Mouse (Mus musculus) T-cell, adult 2 months (primary cell): ENCODE measurements at regions not wholly inside any gene's neighbourhood (a gene's known extent, or its start where the extent isn't known, plus 50 kb on each side); places are given as distances from the start of the nearest gene placed in this dataset.

Experiments
- DNase-seq: peaks from one replicate; pipeline ENCODE4 v3.0.0; 2022; ENCODE audit warnings: low spot score

GRCm38 (mm10) chr13:37468304-37469178 lies 123.5 kb downstream of the Ly86 start:
- no peak for DNase-seq

DNA sequence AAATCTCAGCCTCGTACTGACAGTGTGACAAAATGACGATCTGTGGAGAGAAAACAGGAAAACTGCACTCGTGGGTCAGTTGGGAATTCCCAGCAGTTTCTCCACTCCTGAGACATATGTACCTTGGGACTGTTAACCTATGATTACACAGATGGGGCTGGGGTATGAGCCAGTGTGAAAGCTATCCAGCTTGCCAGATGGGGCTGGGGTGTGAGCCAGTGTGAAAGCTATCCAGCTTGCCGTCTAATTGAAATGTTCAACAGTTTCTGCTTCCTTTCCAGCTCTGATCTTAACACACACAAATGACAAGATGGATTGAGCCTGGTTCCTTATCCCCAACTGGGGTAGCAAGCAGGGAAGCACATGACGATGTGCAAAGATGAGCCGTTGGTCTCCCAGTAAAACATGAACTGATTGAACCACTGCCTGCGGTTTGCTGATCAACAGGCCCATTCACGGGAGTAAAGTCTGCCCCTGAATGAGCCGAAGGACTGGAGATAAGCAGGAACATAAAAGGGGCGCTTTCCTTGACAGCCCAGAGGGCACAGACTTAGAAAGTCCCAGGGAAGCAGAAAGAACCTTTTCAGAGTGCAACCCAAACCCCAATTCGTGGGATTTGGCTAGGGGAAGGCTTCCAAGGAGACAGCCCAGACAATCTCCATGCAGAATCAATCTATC lies 125.4 kb downstream of the Ly86 start:
- DNase-seq = no peak

GRCm38 (mm10) chr13:37473359-37473758 lies 128.4 kb downstream of the Ly86 start:
- DNase-seq = no peak

GRCm38 (mm10) chr13:37475804-37476203 lies 130.8 kb downstream of the Ly86 start:
- DNase-seq = no peak

- no peak for DNase-seq
These were observed 131.4 kb downstream of the Ly86 start for GRCm38 (mm10) chr13:37476256-37477053.

GRCm38 (mm10) chr13:37477342-37477741 lies 132.3 kb downstream of the Ly86 start:
- no peak for DNase-seq

GRCm38 (mm10) chr13:37477749-37478548 lies 132.9 kb downstream of the Ly86 start:
- no peak for DNase-seq

DNA sequence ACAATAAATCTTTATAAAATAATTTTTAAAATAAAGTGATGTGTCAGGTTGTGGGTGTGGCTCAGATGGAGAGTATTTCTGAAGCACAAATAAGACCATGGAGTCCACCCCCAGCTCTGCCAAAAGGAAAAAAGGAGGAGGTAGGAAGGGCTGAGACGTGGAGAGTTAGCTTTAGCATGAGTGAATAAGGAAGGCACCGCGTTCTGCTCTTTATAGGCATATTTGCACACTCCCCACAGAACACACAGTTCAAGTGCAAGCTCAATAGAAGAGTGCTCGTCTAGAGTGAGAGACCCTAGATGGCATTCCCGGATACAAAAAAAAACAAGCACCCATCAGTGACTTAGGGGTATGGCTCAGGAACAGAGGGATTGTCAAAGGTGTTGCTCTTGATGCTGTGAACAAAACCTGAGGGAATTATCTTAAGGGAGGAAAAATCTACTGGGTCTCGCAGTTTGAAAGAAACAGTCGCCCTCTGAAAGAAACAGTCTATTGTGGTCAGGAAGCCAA lies 134.2 kb downstream of the Ly86 start:
- DNase-seq = no peak

GRCm38 (mm10) chr13:37481514-37481913 lies 136.5 kb downstream of the Ly86 start:
- DNase-seq = no peak

DNA sequence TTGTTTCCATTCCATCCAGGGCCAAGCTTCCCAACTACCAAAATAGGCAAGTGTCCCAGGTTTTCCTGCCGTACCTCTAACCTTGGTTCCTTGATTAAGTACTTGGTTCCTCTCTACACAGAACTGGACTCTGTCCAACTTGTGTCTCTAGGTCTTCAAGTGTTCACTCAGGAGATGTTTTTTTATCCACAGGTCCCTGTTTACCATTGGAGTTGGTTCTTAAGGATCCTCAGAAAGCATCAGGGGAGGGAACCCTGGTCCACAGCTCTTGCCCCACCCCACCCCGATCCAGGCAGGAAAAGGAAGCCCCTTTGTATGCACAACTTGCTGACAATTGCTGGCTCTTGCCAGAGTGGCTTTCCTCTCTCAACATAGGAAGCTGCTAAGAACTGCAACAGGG lies 137.0 kb downstream of the Ly86 start:
- DNase-seq = no peak

- peak; percentile 21 for DNase-seq
These were observed 137.6 kb downstream of the Ly86 start for GRCm38 (mm10) chr13:37482589-37482988.

DNA sequence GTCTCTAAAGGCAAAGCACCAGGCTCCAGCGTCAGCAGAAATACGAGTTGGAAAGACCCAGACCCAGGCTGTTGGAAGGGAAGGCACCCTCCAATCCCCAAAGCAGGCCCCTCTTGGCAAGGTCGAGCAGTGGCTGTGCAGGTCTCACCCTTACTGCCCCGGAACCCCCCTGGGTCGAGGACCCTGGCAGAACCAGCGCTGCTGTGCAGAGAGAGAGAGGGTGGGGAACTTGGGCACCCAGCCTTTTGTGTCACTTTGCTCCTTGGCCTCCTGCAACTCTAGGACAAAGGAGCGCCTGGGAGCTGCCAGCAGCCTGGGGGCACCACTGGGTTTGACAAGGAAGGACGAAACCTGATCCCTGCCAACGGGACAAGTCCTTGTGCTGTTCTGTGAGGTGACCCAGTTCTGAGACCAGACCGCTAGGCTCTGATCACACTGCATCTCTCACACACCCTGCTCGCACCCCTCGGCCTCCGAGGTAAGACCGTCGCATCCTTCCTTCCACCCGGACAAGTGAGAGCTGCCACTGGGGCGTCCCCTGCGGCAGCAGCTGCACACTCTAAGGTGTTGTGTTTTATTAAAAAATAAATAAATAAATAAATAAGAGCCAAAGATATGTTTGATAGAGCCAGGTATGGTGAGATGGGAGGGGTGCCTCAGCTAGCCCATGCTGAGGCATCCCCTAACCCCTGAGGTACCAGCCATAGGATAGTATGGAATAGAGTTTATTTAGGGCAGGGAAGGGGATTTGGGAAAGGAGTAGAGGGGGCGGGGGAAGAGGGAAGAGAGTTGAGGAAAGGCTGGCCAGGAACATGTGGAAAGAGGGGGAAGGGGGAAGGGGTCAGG lies 138.2 kb downstream of the Ly86 start:
- DNase-seq = no peak

- no peak for DNase-seq
These were observed 139.6 kb downstream of the Ly86 start for GRCm38 (mm10) chr13:37484631-37485030.

- DNase-seq = no peak
These were observed 147.3 kb downstream of the Ly86 start for GRCm38 (mm10) chr13:37492115-37493001.

DNA sequence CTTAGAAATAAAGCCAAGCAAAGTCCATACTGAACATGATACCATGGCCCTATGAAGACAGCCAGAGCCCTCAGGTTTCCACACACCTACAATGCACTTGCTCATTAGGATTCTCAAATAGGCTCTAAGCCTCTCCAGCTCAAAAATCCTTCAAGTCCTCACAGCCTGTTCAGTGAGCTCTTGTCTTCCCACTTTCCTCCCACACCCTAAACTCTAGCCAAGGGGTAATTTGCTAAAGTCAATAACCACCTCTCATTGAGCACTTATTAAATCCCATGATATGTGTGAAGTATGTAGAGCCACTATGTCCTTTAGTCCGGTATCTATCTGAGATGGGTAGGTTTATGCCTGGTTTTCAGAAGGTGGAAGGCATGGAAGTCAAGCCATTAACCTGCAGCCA lies 148.3 kb downstream of the Ly86 start:
- DNase-seq = no peak

DNA sequence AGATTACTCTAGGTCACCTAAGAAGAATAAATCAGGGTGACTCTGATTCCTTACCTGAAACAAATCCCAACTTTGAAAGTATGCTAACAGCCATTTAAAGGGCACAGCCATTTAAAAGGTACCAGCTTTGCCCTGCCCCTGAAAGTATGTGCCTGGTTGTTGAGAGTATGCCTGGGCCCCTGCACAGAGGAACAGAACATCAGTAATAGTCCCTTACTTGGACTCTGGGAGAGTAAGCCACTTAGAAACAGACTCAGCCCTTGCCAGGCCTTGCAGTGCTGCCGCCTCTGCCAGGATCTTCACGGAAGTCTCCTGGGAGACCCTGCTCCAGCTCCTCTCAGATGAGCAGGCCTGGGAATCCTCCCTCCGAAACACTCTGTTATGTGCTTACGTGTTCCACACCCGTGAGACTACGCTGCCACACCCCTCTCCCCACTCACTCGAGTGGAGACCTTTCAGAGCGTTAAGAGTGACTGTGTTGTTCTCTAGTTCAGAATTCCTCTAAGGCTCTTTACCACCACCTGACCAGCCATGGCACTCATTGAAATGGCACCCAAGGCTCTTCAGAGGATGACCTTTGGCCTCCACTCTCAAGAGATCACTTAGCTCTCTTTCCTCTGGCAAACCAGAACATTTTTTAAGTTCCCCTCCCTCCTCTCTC lies 150.4 kb downstream of the Ly86 start:
- no peak for DNase-seq

GRCm38 (mm10) chr13:37497986-37498385 lies 153.0 kb downstream of the Ly86 start:
- DNase-seq = no peak

GRCm38 (mm10) chr13:37500668-37501286 lies 155.8 kb downstream of the Ly86 start:
- DNase-seq = no peak

DNA sequence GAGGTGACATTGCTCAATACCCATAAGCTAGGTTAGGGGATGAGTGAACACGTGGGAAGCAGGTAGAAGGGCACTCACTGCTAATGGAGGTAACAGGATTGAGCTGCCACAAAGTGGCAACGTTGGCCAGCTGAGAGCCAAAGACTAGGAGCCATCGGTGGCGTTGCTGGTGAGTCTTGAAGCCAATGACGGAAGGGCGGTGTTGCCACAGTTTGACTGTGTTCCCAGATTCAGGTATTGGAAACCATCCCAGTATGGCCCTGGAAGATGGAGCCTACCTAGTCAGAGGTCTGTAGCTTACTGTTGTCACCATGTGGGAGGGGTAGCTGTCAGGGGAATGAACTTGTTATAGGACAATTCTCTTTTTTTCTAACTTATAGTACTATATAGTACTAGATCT lies 158.4 kb downstream of the Ly86 start:
- DNase-seq = no peak
